Mouse (Mus musculus) liver, embryonic 13.5 days (tissue): Measurements from ENCODE around the gene Rpl7a. TPM values are rescaled to one million over a fixed set of nuclear protein-coding genes. Genes with fewer than 3 reads are reported as not detected.
A peak's percentile ranks its signal among the peaks of the same experiment; 100 is the strongest.

Experiments used
- ATAC-seq: fragments of 200-750 bp; cut with Nextera tagmentation; 2 replicates; pipeline ENCODE4 v1.8.0; 2017; ENCODE audit warnings: low read depth, mild to moderate bottlenecking, moderate number of reproducible peaks, moderate library complexity
- DNase-seq: peaks from one replicate; pipeline ENCODE4 v3.0.0; 2022
- H3K27ac ChIP-seq: fragments of 300-500 bp; sonication (generic); 2 replicates; pipeline ENCODE4 v1.5.1; 2015; ENCODE audit warnings: moderate library complexity, mild to moderate bottlenecking, inconsistent platforms
- H3K27me3 ChIP-seq: fragments of 300-500 bp; sonication (generic); 2 replicates; pipeline ENCODE4 v1.6.1; 2015; ENCODE audit warnings: mild to moderate bottlenecking, inconsistent platforms
- H3K36me3 ChIP-seq: fragments of 300-500 bp; sonication (generic); 2 replicates; pipeline ENCODE4 v1.6.1; 2015; ENCODE audit warnings: mild to moderate bottlenecking, inconsistent platforms
- H3K4me1 ChIP-seq: fragments of 300-500 bp; sonication (generic); replicated peaks from 2 replicates; pipeline ENCODE4 v1.6.1; 2015; ENCODE audit warnings: inconsistent platforms
- H3K4me2 ChIP-seq: fragments of 300-500 bp; sonication (generic); 2 replicates; pipeline ENCODE4 v1.6.1; 2015; ENCODE audit warnings: inconsistent platforms, mild to moderate bottlenecking, moderate library complexity
- H3K4me3 ChIP-seq: fragments of 300-500 bp; sonication (generic); replicated peaks from 2 replicates; pipeline ENCODE4 v1.5.1; 2015; ENCODE audit warnings: mild to moderate bottlenecking, inconsistent platforms
- H3K9ac ChIP-seq: fragments of 300-500 bp; sonication (generic); 2 replicates; pipeline ENCODE4 v1.6.1; 2015; ENCODE audit warnings: mild to moderate bottlenecking, inconsistent platforms
- H3K9me3 ChIP-seq: fragments of 300-500 bp; sonication (generic); replicated peaks from 2 replicates; pipeline ENCODE4 v1.6.1; 2016; ENCODE audit warnings: inconsistent platforms
- WGBS: fragments of 180-500 bp; shearing (Covaris S2); methylation state at CpG from one replicate; pipeline ENCODE4 v1.1.7; 2015; ENCODE audit not compliant: insufficient replicate concordance; 5-methylcytosine and 5-hydroxymethylcytosine counted together
- polyA plus RNA-seq: library from polyadenylated mRNA; unstranded; fragments of >200 nt; fragmentation: Nextera tagmentation; extraction: Ambion mirVana; gene quantifications from 2 replicates; pipeline ENCODE4 v1.2.1, GENCODE M21; 2015

The Rpl7a gene
- polyA plus RNA-seq, 1 experiment from 2014 or later: 577 TPM

GRCm38 (mm10) chr2:26915927-26916728 lies 5.6 kb downstream of the Rpl7a start, which contains the start of the genes Surf2 and Surf1:
Gene Surf2, plus strand, starts transcription at chr2:26916367.
Gene Surf1, minus strand, starts transcription at chr2:26916530.
- ATAC-seq: peak; percentile 71
- 1% methylated on average over 47 of the region's 47 CpGs for WGBS
- H3K4me1 ChIP-seq: peaks cover 74% of the 10 kb centered on the region

GRCm38 (mm10) chr2:26916738-26917137 lies 6.2 kb downstream of the Rpl7a start:
- Histone ChIP-seq H3K4me3 (peak overlapping the region; percentile 84), H3K9ac (peak overlapping the region; percentile 89), H3K9me3 (no peaks in the 10 kb centered on the region), H3K36me3 (peaks cover 77% of the 10 kb centered on the region), H3K27ac (peak overlapping the region; percentile 90), H3K4me2 (peak overlapping the region; percentile 97), H3K4me1 (peaks cover 70% of the 10 kb centered on the region), H3K27me3 (no peaks in the 10 kb centered on the region)
- 2% methylated on average over 13 of the region's 13 CpGs for WGBS
- DNase-seq (no peak), ATAC-seq (peak; percentile 42; the same call in 1 of the 2 replicates)

More at GRCm38 (mm10) chr2:26915927-26916728, 5.6 kb downstream of the Rpl7a start, which contains the start of the genes Surf2 and Surf1:
- H3K4me2 ChIP-seq: peak within 1 kb of the TSS; percentile 97
- no peaks in the 10 kb centered on the region for H3K9me3 ChIP-seq
- H3K27me3 ChIP-seq: no peaks in the 10 kb centered on the region
- peak within 1 kb of the TSS; percentile 89 for H3K9ac ChIP-seq
- H3K36me3 ChIP-seq: peaks cover 77% of the 10 kb centered on the region
- peak within 1 kb of the TSS; percentile 90 for H3K27ac ChIP-seq
- DNase-seq: peak; percentile 72
- peak within 1 kb of the TSS; percentile 84 for H3K4me3 ChIP-seq

GRCm38 (mm10) chr2:26919684-26920083 lies 9.1 kb downstream of the Rpl7a start:
- Histone ChIP-seq H3K36me3 (peaks cover 77% of the 10 kb centered on the region), H3K4me1 (peaks cover 41% of the 10 kb centered on the region), H3K9ac (no peak overlapping the region), H3K27me3 (no peaks in the 10 kb centered on the region), H3K4me2 (no peak overlapping the region), H3K9me3 (no peaks in the 10 kb centered on the region), H3K4me3 (no peak overlapping the region), H3K27ac (no peak overlapping the region; the same call in 1 of the 2 replicates)
- 83% methylated on average over 3 of the region's 3 CpGs for WGBS
- no peak for DNase-seq
- no peak for ATAC-seq

- no peak for ATAC-seq
- peaks cover 82% of the 10 kb centered on the region for H3K36me3 ChIP-seq
- WGBS: 75% methylated on average over 6 of the region's 6 CpGs
- no peak for DNase-seq
- H3K4me1 ChIP-seq: peaks cover 34% of the 10 kb centered on the region
- H3K27ac ChIP-seq: no peak overlapping the region
- H3K27me3 ChIP-seq: no peaks in the 10 kb centered on the region
- H3K4me2 ChIP-seq: no peak overlapping the region
- H3K9ac ChIP-seq: no peak overlapping the region
- no peaks in the 10 kb centered on the region for H3K9me3 ChIP-seq
- H3K4me3 ChIP-seq: no peak overlapping the region
Observed at GRCm38 (mm10) chr2:26920190-26920855, 9.8 kb downstream of the Rpl7a start.

- no peak overlapping the region for H3K4me2 ChIP-seq
- no peak for ATAC-seq
- no peak for DNase-seq
- no peaks in the 10 kb centered on the region for H3K9me3 ChIP-seq
- H3K36me3 ChIP-seq: peaks cover 96% of the 10 kb centered on the region
- H3K27ac ChIP-seq: no peak overlapping the region
- H3K4me1 ChIP-seq: peaks cover 24% of the 10 kb centered on the region
- 73% methylated on average over 9 of the region's 9 CpGs for WGBS
- H3K27me3 ChIP-seq: no peaks in the 10 kb centered on the region
- H3K4me3 ChIP-seq: no peak overlapping the region
- H3K9ac ChIP-seq: no peak overlapping the region
Observed at GRCm38 (mm10) chr2:26921784-26922183, 11.2 kb downstream of the Rpl7a start.

GRCm38 (mm10) chr2:26927745-26928476 lies 17.3 kb downstream of the Rpl7a start:
- no peak for ATAC-seq
- H3K36me3 ChIP-seq: peaks cover 92% of the 10 kb centered on the region

GRCm38 (mm10) chr2:26930390-26930789 lies 19.8 kb downstream of the Rpl7a start:
- Histone ChIP-seq H3K4me3 (no peak overlapping the region), H3K9me3 (no peaks in the 10 kb centered on the region), H3K27me3 (no peaks in the 10 kb centered on the region), H3K27ac (peak overlapping the region; percentile 54), H3K4me1 (peaks cover 64% of the 10 kb centered on the region), H3K9ac (peak overlapping the region; percentile 34), H3K4me2 (peak overlapping the region; percentile 94; the same call in 1 of the 2 replicates), H3K36me3 (peaks cover 67% of the 10 kb centered on the region)
- DNase-seq (peak; percentile 69), ATAC-seq (no peak)
- WGBS: 23% methylated on average over 1 of the region's 1 CpGs

More at GRCm38 (mm10) chr2:26927745-26928476, 17.3 kb downstream of the Rpl7a start:
- Histone ChIP-seq H3K4me1 (peaks cover 46% of the 10 kb centered on the region), H3K27me3 (no peaks in the 10 kb centered on the region), H3K27ac (peak overlapping the region; percentile 21; the same call in 1 of the 2 replicates), H3K9ac (no peak overlapping the region; the same call in 1 of the 2 replicates), H3K4me2 (no peak overlapping the region), H3K4me3 (no peak overlapping the region), H3K9me3 (no peaks in the 10 kb centered on the region)
- 78% methylated on average over 6 of the region's 6 CpGs for WGBS
- no peak for DNase-seq

GRCm38 (mm10) chr2:26932473-26933303 lies 22.1 kb downstream of the Rpl7a start:
- peak overlapping the region; percentile 97 for H3K4me3 ChIP-seq
- H3K36me3 ChIP-seq: peaks cover 44% of the 10 kb centered on the region
- peaks cover 66% of the 10 kb centered on the region for H3K4me1 ChIP-seq
- under 1% methylated on average over 43 of the region's 49 CpGs for WGBS
- ATAC-seq (peak; percentile 23; the same call in 1 of the 2 replicates), DNase-seq (peak; percentile 31)
- H3K9me3 ChIP-seq: no peaks in the 10 kb centered on the region
- peak overlapping the region; percentile 94 for H3K4me2 ChIP-seq
- H3K9ac ChIP-seq: peak overlapping the region; percentile 99
- H3K27ac ChIP-seq: peak overlapping the region; percentile 89
- H3K27me3 ChIP-seq: no peaks in the 10 kb centered on the region

- WGBS: 1% methylated on average over 61 of the region's 70 CpGs
Observed at GRCm38 (mm10) chr2:26933304-26934055, 22.9 kb downstream of the Rpl7a start, which contains the start of the genes Surf4 and Stkld1. Gene Surf4, minus strand, starts transcription at chr2:26933928. Gene Stkld1, plus strand, starts transcription at chr2:26934047.

More at GRCm38 (mm10) chr2:26933304-26934055, 22.9 kb downstream of the Rpl7a start, which contains the start of the genes Surf4 and Stkld1:
- peaks cover 36% of the 10 kb centered on the region for H3K36me3 ChIP-seq
- peak within 1 kb of the TSS; percentile 97 for H3K4me3 ChIP-seq
- peak within 1 kb of the TSS; percentile 89 for H3K27ac ChIP-seq
- H3K4me2 ChIP-seq: peak within 1 kb of the TSS; percentile 94
- no peaks in the 10 kb centered on the region for H3K27me3 ChIP-seq
- ATAC-seq: peak; percentile 93
- no peaks in the 10 kb centered on the region for H3K9me3 ChIP-seq
- DNase-seq: peak; percentile 92
- H3K9ac ChIP-seq: peak within 1 kb of the TSS; percentile 99
- peaks cover 59% of the 10 kb centered on the region for H3K4me1 ChIP-seq
